Mouse (Mus musculus) hindbrain, embryonic 12.5 days (tissue): ENCODE measurements at regions not wholly inside any gene's neighbourhood (a gene's known extent, or its start where the extent isn't known, plus 50 kb on each side); places are given as distances from the start of the nearest gene placed in this dataset.
"Not testable (repeated sequence)": the region's sequence is repeated elsewhere in the genome, so short reads cannot be mapped to it uniquely, and the experiment has no call there.

Experiments used
- ATAC-seq: fragments of 200-750 bp; cut with Nextera tagmentation; 2 replicates; pipeline ENCODE4 v1.8.0; 2017; ENCODE audit warnings: moderate TSS enrichment; ENCODE audit not compliant: low FRiP score
- H3K27ac ChIP-seq: fragments of 300-500 bp; sonication (generic); 2 replicates; pipeline ENCODE4 v1.5.1; 2016; ENCODE audit warnings: mild to moderate bottlenecking
- H3K27me3 ChIP-seq: fragments of 300-500 bp; sonication (generic); 2 replicates; pipeline ENCODE4 v1.6.1; 2016; ENCODE audit warnings: mild to moderate bottlenecking
- H3K36me3 ChIP-seq: fragments of 300-500 bp; sonication (generic); 2 replicates; pipeline ENCODE4 v1.6.1; 2016; ENCODE audit warnings: mild to moderate bottlenecking
- H3K4me1 ChIP-seq: fragments of 300-500 bp; sonication (generic); 2 replicates; pipeline ENCODE4 v1.6.1; 2016
- H3K4me2 ChIP-seq: fragments of 300-500 bp; sonication (generic); replicated peaks from 2 replicates; pipeline ENCODE4 v1.6.1; 2016; ENCODE audit warnings: mild to moderate bottlenecking
- H3K4me3 ChIP-seq: fragments of 300-500 bp; sonication (generic); 2 replicates; pipeline ENCODE4 v1.5.1; 2016; ENCODE audit warnings: mild to moderate bottlenecking
- H3K9ac ChIP-seq: fragments of 300-500 bp; sonication (generic); 2 replicates; pipeline ENCODE4 v1.6.1; 2016; ENCODE audit warnings: mild to moderate bottlenecking, moderate library complexity
- H3K9me3 ChIP-seq: fragments of 300-500 bp; sonication (generic); replicated peaks from 2 replicates; pipeline ENCODE4 v1.6.1; 2016; ENCODE audit warnings: mild to moderate bottlenecking
- WGBS: fragments of 180-500 bp; shearing (Covaris S2); methylation state at CpG from one replicate; pipeline ENCODE4 v1.1.7; 2016; 5-methylcytosine and 5-hydroxymethylcytosine counted together

GRCm38 (mm10) chr9:94148474-94148873, 389.4 kb downstream of the 1190002N15Rik start:
- Histone ChIP-seq H3K4me3 (no peak overlapping the region), H3K9ac (no peak overlapping the region), H3K27ac (no peak overlapping the region), H3K36me3 (no peaks in the 10 kb centered on the region), H3K9me3 (no peaks in the 10 kb centered on the region), H3K27me3 (no peaks in the 10 kb centered on the region), H3K4me1 (no peaks in the 10 kb centered on the region), H3K4me2 (no peak overlapping the region)
- ATAC-seq: no peak
- 95% methylated on average over 1 of the region's 1 CpGs for WGBS

- Histone ChIP-seq H3K4me1 (no peaks in the 10 kb centered on the region), H3K9ac (no peak overlapping the region), H3K27me3 (no peaks in the 10 kb centered on the region), H3K4me3 (no peak overlapping the region), H3K9me3 (no peaks in the 10 kb centered on the region), H3K27ac (no peak overlapping the region), H3K4me2 (no peak overlapping the region), H3K36me3 (no peaks in the 10 kb centered on the region)
- no peak for ATAC-seq
- 91% methylated on average over 3 of the region's 3 CpGs for WGBS
Measured at GRCm38 (mm10) chr9:94146787-94147186, 391.1 kb downstream of the 1190002N15Rik start.

- Histone ChIP-seq H3K27ac (no peak overlapping the region), H3K9ac (no peak overlapping the region), H3K9me3 (no peaks in the 10 kb centered on the region), H3K27me3 (no peaks in the 10 kb centered on the region), H3K36me3 (no peaks in the 10 kb centered on the region), H3K4me2 (no peak overlapping the region), H3K4me1 (no peaks in the 10 kb centered on the region), H3K4me3 (no peak overlapping the region)
- no peak for ATAC-seq
- WGBS: 78% methylated on average over 1 of the region's 1 CpGs
Measured at GRCm38 (mm10) chr9:94136444-94136843, 401.4 kb downstream of the 1190002N15Rik start.

- Histone ChIP-seq H3K4me3 (no peak overlapping the region), H3K9me3 (no peaks in the 10 kb centered on the region), H3K4me2 (no peak overlapping the region), H3K9ac (no peak overlapping the region), H3K36me3 (no peaks in the 10 kb centered on the region), H3K27me3 (no peaks in the 10 kb centered on the region), H3K27ac (no peak overlapping the region), H3K4me1 (no peaks in the 10 kb centered on the region)
- 86% methylated on average over 2 of the region's 2 CpGs for WGBS
- ATAC-seq: no peak
Measured at GRCm38 (mm10) chr9:94133682-94134081, 404.2 kb downstream of the 1190002N15Rik start.

- Histone ChIP-seq H3K4me2 (no peak overlapping the region), H3K4me3 (no peak overlapping the region), H3K27ac (no peak overlapping the region), H3K36me3 (no peaks in the 10 kb centered on the region), H3K9ac (no peak overlapping the region), H3K4me1 (no peaks in the 10 kb centered on the region), H3K27me3 (no peaks in the 10 kb centered on the region), H3K9me3 (no peaks in the 10 kb centered on the region)
- no peak for ATAC-seq
- 73% methylated on average over 1 of the region's 1 CpGs for WGBS
Measured at GRCm38 (mm10) chr9:94131367-94131766, 406.5 kb downstream of the 1190002N15Rik start.

GRCm38 (mm10) chr9:94116961-94117360, 420.9 kb downstream of the 1190002N15Rik start:
- Histone ChIP-seq H3K9ac (no peak overlapping the region), H3K9me3 (no peaks in the 10 kb centered on the region), H3K4me2 (no peak overlapping the region), H3K27me3 (no peaks in the 10 kb centered on the region), H3K36me3 (no peaks in the 10 kb centered on the region), H3K4me1 (no peaks in the 10 kb centered on the region), H3K4me3 (no peak overlapping the region), H3K27ac (no peak overlapping the region)
- ATAC-seq: no peak
- 91% methylated on average over 5 of the region's 5 CpGs for WGBS

- H3K4me3 ChIP-seq: not testable (repeated sequence)
Measured at GRCm38 (mm10) chr9:94107701-94108100, 430.2 kb downstream of the 1190002N15Rik start.

GRCm38 (mm10) chr9:94104669-94105068, 433.2 kb downstream of the 1190002N15Rik start:
- no peak overlapping the region for H3K4me2 ChIP-seq
- H3K27ac ChIP-seq: no peak overlapping the region
- H3K9me3 ChIP-seq: no peaks in the 10 kb centered on the region
- no peak overlapping the region for H3K9ac ChIP-seq
- no peak for ATAC-seq
- no peaks in the 10 kb centered on the region for H3K4me1 ChIP-seq
- H3K4me3 ChIP-seq: no peak overlapping the region
- no peaks in the 10 kb centered on the region for H3K36me3 ChIP-seq
- no peaks in the 10 kb centered on the region for H3K27me3 ChIP-seq
- WGBS: 90% methylated on average over 4 of the region's 4 CpGs

More at GRCm38 (mm10) chr9:94107701-94108100, 430.2 kb downstream of the 1190002N15Rik start:
- H3K9ac ChIP-seq, H3K9me3 ChIP-seq, ATAC-seq, H3K36me3 ChIP-seq, H3K27ac ChIP-seq, H3K4me2 ChIP-seq, H3K4me1 ChIP-seq, H3K27me3 ChIP-seq: not testable (repeated sequence)
- 36% methylated on average over 1 of the region's 1 CpGs for WGBS

GRCm38 (mm10) chr9:94101958-94102357, 435.9 kb downstream of the 1190002N15Rik start:
- Histone ChIP-seq H3K4me3 (no peak overlapping the region), H3K36me3 (no peaks in the 10 kb centered on the region), H3K4me1 (no peaks in the 10 kb centered on the region), H3K27ac (no peak overlapping the region), H3K4me2 (no peak overlapping the region), H3K9me3 (no peaks in the 10 kb centered on the region), H3K9ac (no peak overlapping the region), H3K27me3 (no peaks in the 10 kb centered on the region)
- no peak for ATAC-seq
- 46% methylated on average over 3 of the region's 3 CpGs for WGBS

- Histone ChIP-seq H3K4me2 (no peak overlapping the region), H3K4me3 (no peak overlapping the region), H3K36me3 (no peaks in the 10 kb centered on the region), H3K27ac (no peak overlapping the region), H3K9ac (no peak overlapping the region), H3K9me3 (no peaks in the 10 kb centered on the region), H3K4me1 (0 out of 2 replicates have a peak, but pooled peaks cover 2% of the 10 kb centered on the region), H3K27me3 (no peaks in the 10 kb centered on the region)
- 29% methylated on average over 2 of the region's 2 CpGs for WGBS
- ATAC-seq: no peak
Measured at GRCm38 (mm10) chr9:94094800-94095199, 443.1 kb downstream of the 1190002N15Rik start.

- H3K27ac ChIP-seq: no peak overlapping the region
- 46% methylated on average over 7 of the region's 7 CpGs for WGBS
- no peak for ATAC-seq
- no peak overlapping the region for H3K4me2 ChIP-seq
- 0 out of 2 replicates have a peak, but pooled peaks cover 2% of the 10 kb centered on the region for H3K4me1 ChIP-seq
- no peak overlapping the region for H3K9ac ChIP-seq
- no peak overlapping the region for H3K4me3 ChIP-seq
- H3K36me3 ChIP-seq: no peaks in the 10 kb centered on the region
- H3K9me3 ChIP-seq: no peaks in the 10 kb centered on the region
- H3K27me3 ChIP-seq: no peaks in the 10 kb centered on the region
Measured at GRCm38 (mm10) chr9:94091658-94092225, 446.1 kb downstream of the 1190002N15Rik start.

GRCm38 (mm10) chr9:94089759-94090158, 448.1 kb downstream of the 1190002N15Rik start:
- Histone ChIP-seq H3K4me3 (no peak overlapping the region), H3K9ac (no peak overlapping the region), H3K27ac (no peak overlapping the region), H3K36me3 (no peaks in the 10 kb centered on the region), H3K9me3 (no peaks in the 10 kb centered on the region), H3K4me1 (0 out of 2 replicates have a peak, but pooled peaks cover 2% of the 10 kb centered on the region), H3K27me3 (no peaks in the 10 kb centered on the region), H3K4me2 (no peak overlapping the region)
- ATAC-seq: no peak
- 94% methylated on average over 1 of the region's 1 CpGs for WGBS

- 76% methylated on average over 3 of the region's 3 CpGs for WGBS
- Histone ChIP-seq H3K4me3 (no peak overlapping the region), H3K4me2 (no peak overlapping the region), H3K27ac (no peak overlapping the region), H3K4me1 (no peaks in the 10 kb centered on the region), H3K27me3 (no peaks in the 10 kb centered on the region), H3K9me3 (no peaks in the 10 kb centered on the region), H3K9ac (no peak overlapping the region), H3K36me3 (no peaks in the 10 kb centered on the region)
- no peak for ATAC-seq
Measured at GRCm38 (mm10) chr9:94083629-94084411, 454.1 kb downstream of the 1190002N15Rik start.
